Mouse (Mus musculus) c-Kit-positive CD71-positive TER-119-negative erythroid progenitor cells, embryonic 14.5 days (primary cell): Measurements from ENCODE around the gene Nanos3.

Source experiments
- DNase-seq: peaks from one replicate; pipeline ENCODE4 v3.0.0-alpha.2; 2013; ENCODE audit warnings: low read depth

The Nanos3 gene

GRCm38 (mm10) chr8:84126742-84127141 lies 58.3 kb downstream of the Nanos3 start:
- DNase-seq: no peak

- no peak for DNase-seq
Measured at GRCm38 (mm10) chr8:84125656-84126055, 59.4 kb downstream of the Nanos3 start, which contains the start of gene Podnl1. Podnl1 (plus strand) TSS chr8:84125989.
